Mouse (Mus musculus) yolk sac, embryonic 10.5 days (tissue): Measurements from ENCODE around the gene Bmpr1b.
"Not testable (repeated sequence)": the region's sequence is repeated elsewhere in the genome, so short reads cannot be mapped to it uniquely, and the experiment has no call there.

Experiments
- DNase-seq: peaks from one replicate; pipeline ENCODE4 v3.0.0-alpha.2; 2017; ENCODE audit warnings: low spot score

The Bmpr1b gene

GRCm38 (mm10) chr3:142168863-142169521, at the start of gene Bmpr1b:
TSS of gene Bmpr1b (minus strand) at chr3:142169425.
- DNase-seq, result peak; percentile 64

GRCm38 (mm10) chr3:142212821-142213220, 43.6 kb upstream of the Bmpr1b start:
- DNase-seq, result no peak

DNA sequence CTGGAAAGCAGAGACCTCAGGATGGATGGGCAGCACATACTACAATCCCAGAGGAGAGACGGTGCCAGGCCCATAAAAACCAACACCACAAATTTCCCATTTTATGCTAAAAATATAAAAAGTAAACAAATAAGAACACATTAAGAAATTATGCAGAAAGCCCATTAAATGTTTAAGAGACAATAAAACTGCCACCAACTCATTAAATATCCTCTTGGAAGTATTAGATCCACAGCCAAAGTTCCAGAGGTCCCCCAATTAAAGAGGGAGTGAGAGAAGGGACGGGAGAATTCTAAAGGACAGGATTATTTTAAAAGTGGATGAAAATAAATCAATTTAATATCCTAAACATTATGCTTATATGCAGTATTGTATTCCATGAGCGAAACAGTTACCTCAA, 43.0 kb upstream of the Bmpr1b start:
- no peak for DNase-seq

DNA sequence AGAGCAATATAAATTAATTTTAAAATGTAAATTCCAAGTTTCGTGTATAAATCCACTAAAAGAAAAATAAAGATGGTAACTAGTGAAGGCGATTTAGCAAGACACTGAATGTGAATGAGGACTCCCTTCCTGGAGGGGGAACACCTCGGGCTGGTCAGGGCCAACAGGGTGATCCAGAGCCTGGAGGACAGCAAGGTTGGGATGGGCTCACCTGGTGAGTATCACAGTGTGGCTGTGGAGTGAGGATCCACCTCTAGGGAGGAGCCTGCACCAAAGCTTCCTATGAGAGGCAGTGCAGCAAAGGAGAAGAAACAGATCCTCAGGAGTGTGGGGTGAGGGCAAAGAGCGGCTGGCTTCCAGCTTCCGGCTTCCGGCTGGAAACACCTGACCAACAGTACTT, 40.8 kb upstream of the Bmpr1b start:
- no peak for DNase-seq

DNA sequence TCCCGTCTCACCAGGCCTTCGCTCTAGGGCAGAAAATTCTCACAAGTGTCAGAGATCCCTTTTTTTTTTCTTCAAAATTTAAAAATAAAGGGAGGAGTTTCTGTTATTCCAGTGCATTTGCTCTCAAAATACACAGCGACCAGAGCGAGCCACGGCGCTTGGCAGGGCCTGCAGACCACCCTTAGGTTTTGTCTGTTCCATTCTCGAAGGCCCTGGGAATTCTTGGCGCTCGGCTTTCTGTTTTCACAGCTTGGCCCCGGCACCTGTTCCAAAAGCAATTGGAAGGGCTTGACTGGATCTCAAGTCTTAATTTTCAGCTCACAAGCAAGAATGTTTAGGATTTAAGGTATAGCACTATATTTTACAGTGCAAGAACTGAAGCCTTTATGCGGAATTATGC, 39.8 kb upstream of the Bmpr1b start:
- DNase-seq, result no peak

DNA sequence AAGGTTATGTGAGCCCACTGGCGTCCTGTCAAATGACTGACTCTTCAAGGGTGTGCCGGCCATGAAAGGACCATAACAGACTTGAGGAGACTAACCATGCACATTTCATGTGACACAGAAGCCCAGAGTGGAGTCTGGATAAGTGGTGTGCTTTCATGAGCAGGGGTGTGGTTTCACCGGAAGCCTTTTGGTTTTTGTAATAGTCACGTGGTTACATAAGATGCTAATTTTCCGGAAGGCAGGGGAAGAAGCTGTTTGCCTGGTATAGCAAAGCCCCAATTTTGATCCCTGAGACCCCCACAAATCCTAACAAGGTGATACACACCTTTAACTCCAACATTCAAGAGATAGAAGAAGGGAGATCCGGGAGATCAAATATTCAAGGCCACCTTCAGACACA, 38.3 kb upstream of the Bmpr1b start:
- DNase-seq, result no peak

DNA sequence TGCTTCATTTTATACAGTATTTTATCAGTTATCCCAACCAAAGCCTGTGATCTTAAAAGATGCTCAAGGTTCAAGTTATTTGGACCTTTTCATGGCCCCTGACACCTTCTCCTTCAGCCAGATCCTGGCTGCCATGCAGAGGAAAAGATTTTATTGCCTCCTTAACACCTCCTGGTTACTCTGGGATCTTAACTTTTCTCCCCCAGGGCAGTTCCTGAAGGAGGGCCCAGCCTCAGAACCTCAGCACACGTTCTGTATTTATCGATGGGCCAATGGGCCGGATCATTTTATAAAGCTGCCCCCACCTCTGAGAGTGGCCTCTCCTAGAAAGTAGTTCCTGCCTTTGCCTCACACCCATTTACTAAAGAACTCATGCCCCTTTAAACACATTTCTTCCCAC, 37.1 kb upstream of the Bmpr1b start:
- DNase-seq, result no peak

DNA sequence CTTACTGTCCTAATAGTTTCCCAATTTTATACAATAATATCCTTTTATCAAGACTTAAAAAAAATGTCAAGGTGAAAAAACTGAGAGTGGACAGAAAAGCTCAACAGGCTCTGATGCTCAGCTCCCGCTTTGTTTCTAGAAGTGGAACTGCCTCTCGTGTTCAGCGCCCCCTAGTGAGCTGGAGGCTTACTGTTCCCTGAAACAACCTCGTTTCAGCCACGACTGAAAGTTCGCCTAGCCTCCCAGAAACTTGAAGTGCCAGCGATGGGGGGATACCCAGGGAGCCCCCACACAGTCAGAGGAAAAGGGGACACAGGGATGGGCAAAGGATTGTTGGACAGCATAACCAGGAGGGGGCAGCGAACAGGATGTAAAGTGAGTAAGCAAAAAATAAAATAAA, 26.9 kb upstream of the Bmpr1b start:
- DNase-seq, result no peak

- not testable (repeated sequence) for DNase-seq
Observed at GRCm38 (mm10) chr3:142191627-142192026, 22.4 kb upstream of the Bmpr1b start.

- DNase-seq, result no peak
Observed at GRCm38 (mm10) chr3:142186551-142186950, 17.3 kb upstream of the Bmpr1b start.

DNA sequence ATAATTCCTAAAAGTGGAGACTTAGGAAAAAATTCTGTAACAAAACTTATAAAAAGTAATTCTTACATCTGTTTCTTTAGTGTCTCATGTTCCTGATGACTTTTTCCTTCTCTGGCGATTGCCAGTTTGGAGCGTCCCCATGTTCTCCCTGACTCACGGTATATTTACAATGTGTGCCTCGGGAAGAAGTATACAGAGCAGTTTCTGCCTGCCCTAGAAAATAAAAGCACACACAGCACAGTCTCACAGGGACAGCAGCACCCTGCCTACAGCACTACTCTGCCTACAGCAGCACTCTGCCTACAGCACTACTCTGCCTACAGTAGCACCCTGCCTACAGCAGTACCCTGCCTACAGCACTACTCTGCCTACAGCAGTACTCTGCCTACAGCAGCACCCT, 4.8 kb upstream of the Bmpr1b start:
- no peak for DNase-seq

GRCm38 (mm10) chr3:142168251-142168862, 868 bp downstream of the Bmpr1b start:
- DNase-seq, result no peak

DNA sequence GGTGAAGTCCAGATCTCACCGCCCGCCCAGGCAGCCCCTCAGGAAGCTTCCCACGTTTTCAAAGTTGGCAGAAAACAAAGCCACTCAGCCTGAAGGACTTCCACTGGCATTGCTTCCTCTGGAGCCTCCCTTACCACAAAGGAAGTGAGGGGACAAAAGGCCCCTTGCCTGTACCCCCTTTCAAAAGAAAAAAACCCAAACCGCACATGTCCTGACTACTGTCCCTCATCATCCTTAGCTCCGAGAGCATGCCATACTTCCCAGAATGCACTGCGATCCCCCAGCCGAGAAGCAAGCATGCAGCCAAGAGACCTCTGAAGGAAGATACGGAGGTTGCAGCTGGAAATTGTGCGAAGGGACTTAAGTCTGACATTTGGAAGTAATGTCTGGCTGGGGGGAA, 4.2 kb downstream of the Bmpr1b start:
- DNase-seq, result no peak

- no peak for DNase-seq
Observed at GRCm38 (mm10) chr3:142163896-142164295, 5.3 kb downstream of the Bmpr1b start.

DNA sequence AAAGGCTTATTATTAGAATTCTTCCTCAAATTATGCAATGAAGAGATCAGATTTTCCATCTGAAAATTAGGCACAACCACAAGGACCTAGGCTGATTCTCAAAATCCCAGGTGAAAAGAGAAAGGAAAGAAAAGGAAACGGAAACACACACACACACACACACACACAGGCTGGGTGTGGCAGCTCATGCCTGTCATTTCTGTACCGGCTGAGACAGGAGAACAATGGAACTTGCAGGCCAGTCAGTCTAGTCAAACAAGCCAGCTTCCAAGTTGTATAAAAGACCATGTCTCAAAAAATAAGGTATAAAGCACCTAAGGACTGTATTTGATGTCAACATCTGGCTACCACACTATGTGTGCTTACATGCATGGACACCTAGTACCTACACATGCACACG, 7.8 kb downstream of the Bmpr1b start:
- no peak for DNase-seq

GRCm38 (mm10) chr3:142151980-142152379, 17.2 kb downstream of the Bmpr1b start:
- DNase-seq, result no peak

DNA sequence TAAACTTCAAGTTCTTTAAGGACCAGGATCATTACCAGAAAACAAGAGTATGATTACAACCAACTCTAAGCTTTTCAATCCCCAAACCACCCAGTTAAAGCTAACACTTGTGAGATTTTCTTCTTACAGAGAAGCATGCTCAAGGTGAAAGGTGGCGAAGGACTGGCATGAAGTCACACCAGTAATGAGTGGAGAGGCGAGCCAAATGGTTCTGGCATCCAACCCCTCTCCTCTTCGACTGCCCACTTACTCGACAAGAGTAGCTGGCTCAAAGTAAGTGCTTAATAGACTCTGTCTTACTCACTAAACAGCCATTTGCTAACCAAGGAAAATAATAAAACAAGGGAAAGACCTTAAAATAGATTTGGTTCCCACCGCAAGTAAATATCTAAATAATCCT, 30.4 kb downstream of the Bmpr1b start:
- DNase-seq, result no peak

GRCm38 (mm10) chr3:142126379-142126778, 42.8 kb downstream of the Bmpr1b start:
- DNase-seq, result no peak

GRCm38 (mm10) chr3:142125556-142125955, 43.7 kb downstream of the Bmpr1b start:
- peak; percentile 18 for DNase-seq

GRCm38 (mm10) chr3:142124255-142124654, 45.0 kb downstream of the Bmpr1b start:
- DNase-seq, result no peak

- no peak for DNase-seq
Observed at GRCm38 (mm10) chr3:142122376-142122775, 46.8 kb downstream of the Bmpr1b start.

GRCm38 (mm10) chr3:142120795-142121194, 48.4 kb downstream of the Bmpr1b start:
- no peak for DNase-seq

DNA sequence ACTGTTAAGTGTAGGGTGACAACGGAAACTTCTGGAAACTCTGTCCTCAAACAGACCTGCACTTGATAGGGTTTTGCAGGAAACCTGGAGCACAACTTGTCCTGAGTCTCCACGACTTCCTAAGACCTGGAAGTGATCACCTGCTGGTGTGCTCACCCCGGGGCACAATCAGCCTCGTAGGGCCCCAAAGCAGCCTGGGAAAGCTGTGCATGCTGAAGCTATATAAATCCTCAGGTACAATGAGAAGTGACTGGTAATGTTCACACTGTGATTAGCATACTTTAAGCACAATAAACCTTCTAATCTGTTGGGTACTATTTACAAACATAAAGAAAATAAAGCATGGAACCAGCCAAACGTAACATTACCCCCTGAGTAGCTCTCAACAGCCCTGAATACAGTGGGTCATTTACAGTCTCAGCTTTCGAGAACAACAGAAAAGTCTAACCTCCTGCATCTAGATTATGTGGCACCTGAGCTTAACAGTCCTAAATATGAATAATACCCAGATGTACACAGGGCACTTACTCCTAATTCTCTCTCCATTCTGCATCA, 54.4 kb downstream of the Bmpr1b start:
- no peak for DNase-seq

GRCm38 (mm10) chr3:142114190-142114589, 55.0 kb downstream of the Bmpr1b start:
- DNase-seq, result no peak
